Mouse (Mus musculus) lung, postnatal 0 days (tissue): ENCODE results near the gene Calcoco2. TPM values are rescaled to one million over a fixed set of nuclear protein-coding genes. Genes with fewer than 3 reads are reported as not detected.
A peak's percentile ranks its signal among the peaks of the same experiment; 100 is the strongest.
"Not testable (repeated sequence)": the region's sequence is repeated elsewhere in the genome, so short reads cannot be mapped to it uniquely, and the experiment has no call there.

Experiments
- ATAC-seq: fragments of 200-750 bp; cut with Nextera tagmentation; 2 replicates; pipeline ENCODE4 v1.8.0; 2017; ENCODE audit warnings: moderate library complexity
- DNase-seq: peaks from one replicate; pipeline ENCODE4 v3.0.0-alpha.2; 2016; ENCODE audit warnings: low spot score
- H3K27ac ChIP-seq: fragments of 300-500 bp; sonication (generic); 2 replicates; pipeline ENCODE4 v1.5.1; 2014; ENCODE audit warnings: antibody characterized with exemption, mild to moderate bottlenecking, low read length, mixed read lengths
- H3K27me3 ChIP-seq: fragments of 300-500 bp; sonication (generic); replicated peaks from 2 replicates; pipeline ENCODE4 v1.6.1; 2014; ENCODE audit warnings: low read length, mixed read lengths; ENCODE audit not compliant: insufficient read depth
- H3K36me3 ChIP-seq: fragments of 300-500 bp; sonication (generic); 2 replicates; pipeline ENCODE4 v1.6.1; 2014; ENCODE audit warnings: low read length, mixed read lengths; ENCODE audit not compliant: insufficient read depth
- H3K4me1 ChIP-seq: fragments of 300-500 bp; sonication (generic); 2 replicates; pipeline ENCODE4 v1.6.1; 2014; ENCODE audit warnings: antibody characterized with exemption, low read depth, low read length, mixed read lengths; ENCODE audit not compliant: insufficient read depth
- H3K4me2 ChIP-seq: fragments of 300-500 bp; sonication (generic); replicated peaks from 2 replicates; pipeline ENCODE4 v1.6.1; 2014; ENCODE audit warnings: low read depth, mild to moderate bottlenecking, low read length, moderate library complexity, mixed read lengths
- H3K4me3 ChIP-seq: fragments of 300-500 bp; sonication (generic); 2 replicates; pipeline ENCODE4 v1.5.1; 2014; ENCODE audit warnings: low read depth, low read length
- H3K9ac ChIP-seq: fragments of 300-500 bp; sonication (generic); replicated peaks from 2 replicates; pipeline ENCODE4 v1.6.1; 2014; ENCODE audit warnings: low read depth, mild to moderate bottlenecking
- H3K9me3 ChIP-seq: fragments of 300-500 bp; sonication (generic); 2 replicates; pipeline ENCODE4 v1.6.1; 2016; ENCODE audit warnings: low read length, mixed read lengths
- CTCF ChIP-seq: IDR thresholded peaks from 2 replicates; pipeline ENCODE4 v1.5.1; 2016; ENCODE audit warnings: antibody characterized with exemption, mild to moderate bottlenecking
- EP300 ChIP-seq: IDR thresholded peaks from 2 replicates; pipeline ENCODE4 v1.6.1; 2016; ENCODE audit warnings: antibody characterized with exemption, mild to moderate bottlenecking, control low read depth
- WGBS: fragments of 180-500 bp; shearing (Covaris S2); extraction: QIAGEN DNeasy Blood & Tissue Kit; methylation state at CpG from one replicate; pipeline ENCODE4 v1.1.7; 2014; 5-methylcytosine and 5-hydroxymethylcytosine counted together
- polyA plus RNA-seq: library from polyadenylated mRNA; unstranded; fragments of >200 nt; fragmentation: Nextera tagmentation; extraction: Ambion mirVana; gene quantifications from 2 replicates; pipeline ENCODE4 v1.2.1, GENCODE M21; 2015

Calcoco2 gene
- polyA plus RNA-seq, 1 experiment from 2014 or later, result 0.74 TPM

DNA sequence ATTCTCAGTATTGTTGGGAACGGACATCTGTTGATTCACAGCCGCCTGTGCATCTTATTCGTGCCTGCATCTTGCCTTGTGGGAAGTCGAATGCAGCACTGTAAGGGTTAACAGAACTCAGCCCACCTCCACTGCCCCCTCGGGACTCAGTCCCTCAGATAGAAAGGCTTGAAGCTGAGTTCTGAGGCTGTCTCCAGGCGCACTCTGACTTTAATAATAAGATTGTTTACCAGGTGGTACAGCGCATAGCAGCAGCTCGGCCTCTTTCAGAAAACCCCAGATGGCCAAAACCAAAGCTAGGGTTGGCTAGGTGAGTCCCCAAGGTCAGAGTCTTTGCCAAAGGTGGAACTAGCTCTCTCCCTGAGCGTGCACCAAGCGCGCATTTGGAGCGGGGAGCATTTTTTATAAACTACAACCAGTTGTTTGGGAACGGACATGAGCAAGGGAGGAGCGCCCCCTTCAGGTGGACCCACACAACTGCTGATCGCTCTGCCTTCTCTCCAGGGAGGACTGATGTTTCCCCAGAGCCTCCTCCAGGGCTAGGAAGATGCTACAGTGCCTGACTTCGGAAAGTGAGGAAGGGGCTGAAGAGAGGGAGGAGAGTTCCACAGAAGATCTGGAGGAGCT lies 21.6 kb upstream of the Calcoco2 start, which contains the start of gene Ttll6:
Gene Ttll6 (plus strand): TSS at position 548 of the 627 bp plus-strand sequence.
- no peak within 1 kb of the TSS for H3K9ac ChIP-seq
- H3K4me2 ChIP-seq, result no peak within 1 kb of the TSS
- H3K4me3 ChIP-seq, result no peak within 1 kb of the TSS
- H3K9me3 ChIP-seq, result no peaks in the 10 kb centered on the region
- ATAC-seq (no peak), DNase-seq (peak; percentile 78)
- H3K27me3 ChIP-seq, result no peaks in the 10 kb centered on the region
- H3K36me3 ChIP-seq, result no peaks in the 10 kb centered on the region
- WGBS, result 23% methylated on average over 16 of the region's 16 CpGs
- no peaks in the 10 kb centered on the region for H3K4me1 ChIP-seq
- TF ChIP-seq EP300 (no peak), CTCF (peak; percentile 79)
- H3K27ac ChIP-seq, result no peak within 1 kb of the TSS

DNA sequence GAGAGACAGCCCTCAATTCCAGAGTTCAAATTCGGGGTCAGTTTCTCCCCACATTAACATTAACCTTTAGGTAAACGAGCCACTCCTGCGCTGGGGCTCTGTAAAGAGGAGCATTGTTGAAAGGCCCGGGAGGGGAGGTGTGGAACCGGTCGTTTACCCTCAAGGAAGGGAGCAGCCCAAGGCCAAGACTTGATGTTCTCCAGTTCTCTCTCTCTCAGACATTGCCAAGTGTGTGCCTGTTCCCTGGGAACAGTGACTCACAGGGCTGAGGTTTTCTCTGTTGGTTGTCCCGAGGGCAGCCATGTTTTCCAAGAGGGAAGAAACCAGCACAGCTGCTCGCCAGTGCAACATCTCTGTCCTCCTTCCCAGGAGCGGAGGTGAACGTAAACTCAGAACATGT lies 18.8 kb upstream of the Calcoco2 start:
- Histone ChIP-seq H3K36me3 (no peaks in the 10 kb centered on the region), H3K4me2 (no peak overlapping the region), H3K4me1 (no peaks in the 10 kb centered on the region), H3K4me3 (no peak overlapping the region), H3K9me3 (no peaks in the 10 kb centered on the region), H3K27me3 (no peaks in the 10 kb centered on the region), H3K27ac (no peak overlapping the region), H3K9ac (no peak overlapping the region)
- WGBS, result 46% methylated on average over 10 of the region's 10 CpGs
- DNase-seq (no peak), ATAC-seq (no peak)
- TF ChIP-seq EP300 (no peak), CTCF (no peak)

DNA sequence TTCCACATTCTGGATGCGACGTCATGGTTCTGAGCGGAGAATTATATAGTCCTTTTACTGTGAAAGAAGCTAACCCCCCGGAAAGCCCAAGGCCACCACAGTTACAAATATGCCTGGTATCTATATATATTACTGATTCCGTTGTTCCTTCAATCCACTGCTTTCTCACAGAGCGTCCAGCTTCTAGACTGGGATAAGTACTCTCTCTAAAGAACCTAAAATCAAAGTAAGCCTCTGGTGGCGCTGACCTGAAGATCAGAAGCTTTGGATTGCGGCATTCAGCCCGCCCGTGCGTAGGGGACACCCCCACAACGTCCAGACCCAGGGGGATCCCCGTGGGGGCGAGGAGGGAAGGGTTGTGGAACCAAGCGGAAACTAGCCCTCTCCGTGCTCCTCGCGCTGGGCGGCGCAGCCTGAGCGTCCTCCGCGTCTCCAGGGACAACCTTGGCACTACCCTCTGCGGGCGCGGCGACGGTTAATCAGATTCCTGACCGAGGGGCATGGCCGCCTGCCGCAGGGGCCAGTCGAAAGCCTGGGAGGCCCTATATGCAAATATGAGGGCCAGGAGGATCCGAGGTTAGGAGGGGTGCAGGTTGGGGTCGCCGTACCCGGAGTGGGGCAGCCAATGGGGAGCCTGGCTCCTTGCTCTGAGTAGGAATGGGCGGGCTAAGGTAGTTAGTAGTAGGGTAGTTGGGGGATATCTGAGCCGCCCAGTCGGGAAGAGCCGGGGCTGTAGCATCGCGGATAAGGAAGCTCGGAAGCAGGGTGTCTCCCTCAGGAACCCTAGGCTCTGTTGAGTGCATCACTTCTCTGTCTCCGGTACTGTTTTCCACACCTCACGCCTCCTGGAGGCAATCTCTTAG lies 12.5 kb upstream of the Calcoco2 start:
- H3K36me3 ChIP-seq, result no peaks in the 10 kb centered on the region
- no peaks in the 10 kb centered on the region for H3K9me3 ChIP-seq
- H3K27ac ChIP-seq, result no peak overlapping the region
- H3K4me1 ChIP-seq, result no peaks in the 10 kb centered on the region
- peak; percentile 60 for ATAC-seq
- H3K27me3 ChIP-seq, result peaks cover 10% of the 10 kb centered on the region; the same call in 1 of the 2 replicates
- H3K4me3 ChIP-seq, result peak overlapping the region; percentile 33
- peak; percentile 35 for DNase-seq
- H3K9ac ChIP-seq, result no peak overlapping the region
- 2% methylated on average over 45 of the region's 45 CpGs for WGBS
- peak overlapping the region; percentile 58 for H3K4me2 ChIP-seq
- TF ChIP-seq CTCF (no peak), EP300 (no peak)

DNA sequence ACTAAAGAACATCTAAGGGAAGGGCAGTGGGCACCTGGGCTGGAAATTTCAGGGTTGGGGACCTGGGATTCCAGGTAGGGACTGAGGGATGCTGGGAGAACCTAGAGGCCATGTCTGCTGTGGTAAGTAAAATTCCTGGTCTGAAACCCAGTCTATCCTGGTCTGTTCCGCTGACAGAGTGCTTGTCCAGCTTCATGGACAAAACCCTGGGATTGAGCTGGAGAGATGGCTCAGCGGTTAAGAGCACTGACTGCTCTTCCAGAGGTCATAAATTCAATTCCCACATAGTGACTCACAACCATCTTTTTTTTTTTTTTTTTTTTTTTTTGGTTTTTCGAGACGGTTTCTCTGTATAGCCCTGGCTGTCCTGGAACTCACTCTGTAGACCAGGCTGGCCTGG lies 11.0 kb upstream of the Calcoco2 start:
- not testable (repeated sequence) for H3K4me3 ChIP-seq, DNase-seq, H3K9ac ChIP-seq, H3K4me1 ChIP-seq, H3K36me3 ChIP-seq, ATAC-seq, H3K4me2 ChIP-seq, H3K9me3 ChIP-seq, H3K27ac ChIP-seq
- WGBS, result 61% methylated on average over 3 of the region's 4 CpGs
- peaks cover 10% of the 10 kb centered on the region; the same call in 1 of the 2 replicates for H3K27me3 ChIP-seq

DNA sequence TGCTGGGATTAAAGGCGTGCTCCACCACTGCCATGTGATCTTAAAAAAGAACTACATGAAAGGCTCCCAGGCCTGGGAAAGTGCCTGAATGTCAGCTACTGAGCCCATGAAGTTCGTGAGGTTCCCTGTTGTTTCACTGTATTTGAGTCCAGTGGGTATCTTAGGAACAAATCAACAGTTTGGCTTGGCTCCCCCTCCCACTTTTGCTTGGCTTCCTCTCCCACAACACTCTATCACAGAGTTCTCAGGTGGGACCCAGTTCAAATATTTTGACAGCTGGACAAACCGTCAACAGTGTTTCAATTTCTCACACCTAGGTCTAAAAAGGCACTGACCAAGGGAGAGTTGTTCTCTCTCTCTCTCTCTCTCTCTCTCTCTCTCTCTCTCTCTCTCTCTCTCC lies 7.6 kb upstream of the Calcoco2 start:
- H3K27me3 ChIP-seq, result peaks cover 8% of the 10 kb centered on the region; the same call in 1 of the 2 replicates
- H3K4me1 ChIP-seq, result no peaks in the 10 kb centered on the region
- no peak overlapping the region for H3K4me2 ChIP-seq
- H3K4me3 ChIP-seq, result no peak overlapping the region
- 52% methylated on average over 3 of the region's 3 CpGs for WGBS
- no peak overlapping the region for H3K9ac ChIP-seq
- DNase-seq, result no peak
- TF ChIP-seq EP300 (no peak), CTCF (no peak)
- no peak for ATAC-seq
- H3K9me3 ChIP-seq, result no peaks in the 10 kb centered on the region
- H3K27ac ChIP-seq, result no peak overlapping the region
- no peaks in the 10 kb centered on the region for H3K36me3 ChIP-seq

DNA sequence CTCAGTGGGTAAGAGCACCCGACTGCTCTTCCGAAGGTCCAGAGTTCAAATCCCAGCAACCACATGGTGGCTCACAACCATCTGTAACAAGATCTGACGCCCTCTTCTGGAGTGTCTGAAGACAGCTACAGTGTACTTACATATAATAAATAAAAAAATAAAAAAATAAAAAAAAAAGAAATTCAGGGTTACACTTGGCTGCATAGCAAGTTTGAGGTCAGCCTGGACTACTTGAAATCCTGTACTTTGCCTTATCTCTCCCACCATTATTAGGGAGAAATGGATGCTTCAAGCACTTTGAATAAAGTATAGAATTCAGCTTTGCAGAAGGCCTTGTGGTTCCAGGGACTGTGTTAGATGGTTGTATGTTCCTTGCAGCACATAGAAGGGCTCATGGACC lies 5.2 kb upstream of the Calcoco2 start:
- not testable (repeated sequence) for H3K27me3 ChIP-seq, ATAC-seq

More for the DNA sequence above, 5.2 kb upstream of the Calcoco2 start:
- 89% methylated on average over 3 of the region's 3 CpGs for WGBS
- not testable (repeated sequence) for DNase-seq, H3K27ac ChIP-seq, H3K9me3 ChIP-seq, H3K4me3 ChIP-seq, H3K9ac ChIP-seq, H3K4me1 ChIP-seq, H3K4me2 ChIP-seq, H3K36me3 ChIP-seq
